Mouse (Mus musculus): ENCODE measurements at regions not wholly inside any gene's neighbourhood (a gene's known extent, or its start where the extent isn't known, plus 50 kb on each side); places are given as distances from the start of the nearest gene placed in this dataset.

DNA sequence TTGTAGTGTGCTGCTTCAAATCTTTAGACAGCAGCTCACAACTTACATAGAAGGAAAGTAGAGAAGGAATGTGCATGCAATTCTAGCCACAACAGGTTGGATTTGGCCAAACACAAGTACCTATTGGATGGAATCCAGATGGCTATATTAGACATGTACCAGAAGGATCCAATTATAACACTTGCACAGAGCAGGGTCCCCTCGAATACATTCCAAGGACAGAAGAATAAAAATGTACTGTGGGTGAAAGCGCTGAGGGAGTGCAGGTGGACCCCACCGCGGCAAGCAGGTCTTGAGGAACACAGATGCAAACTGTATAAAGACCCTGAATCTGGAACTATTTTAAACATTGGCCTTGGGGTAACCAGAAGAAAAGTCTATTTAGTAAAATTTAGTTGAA lies 497.8 kb upstream of the Adgrl2 start:
- no peaks in the 10 kb centered on the region for H3K27me3 ChIP-seq (ENCODE audit: control insufficient read depth, insufficient read depth, low read length)
- WGBS: 88% methylated on average over 4 of the region's 4 CpGs
- no peak for DNase-seq
- no peak overlapping the region for H3K27ac ChIP-seq (ENCODE audit: control insufficient read depth, insufficient read depth, low read length)
- H3K36me3 ChIP-seq (ENCODE audit: control insufficient read depth, insufficient read depth, low read length): no peaks in the 10 kb centered on the region
- no peak overlapping the region for H3K4me3 ChIP-seq (ENCODE audit: control insufficient read depth, insufficient read depth, low read length)
- H3K4me1 ChIP-seq (replicated peaks; ENCODE audit: control insufficient read depth, insufficient read depth, low read length): peaks cover 9% of the 10 kb centered on the region
- no peak for TF ChIP-seq CTCF (IDR thresholded peaks at IDR 0.05; ENCODE audit: borderline replicate concordance, control insufficient read depth, extremely low read depth, insufficient read depth, low read length, poor library complexity)
- TF ChIP-seq POLR2A (IDR thresholded peaks at IDR 0.05; ENCODE audit: control insufficient read depth, extremely low read depth, insufficient read depth, low read length, poor library complexity): no peak

DNA sequence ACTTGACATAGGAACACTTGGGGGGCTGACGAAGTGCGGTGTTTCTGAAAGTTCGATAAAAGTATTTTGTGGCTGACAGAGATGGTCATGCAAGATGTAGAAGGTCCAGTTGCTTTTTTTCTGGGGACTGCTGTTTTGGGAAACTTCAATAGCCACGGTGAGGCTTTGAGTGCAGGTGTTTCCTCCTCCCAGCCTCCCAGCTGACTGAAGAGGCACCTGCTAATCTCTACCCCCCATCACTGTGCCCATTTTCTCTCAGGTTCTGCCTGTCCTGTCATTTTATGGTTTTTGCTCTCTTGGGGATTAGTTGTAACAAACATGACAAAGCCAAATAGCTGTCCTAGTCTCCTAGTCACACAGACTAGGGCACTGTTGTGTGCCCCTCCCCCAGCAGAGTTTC lies 495.1 kb upstream of the Adgrl2 start:
- peaks cover 9% of the 10 kb centered on the region for H3K4me1 ChIP-seq (replicated peaks; ENCODE audit: control insufficient read depth, insufficient read depth, low read length)
- DNase-seq: peak; percentile 9
- TF ChIP-seq CTCF (IDR thresholded peaks at IDR 0.05; ENCODE audit: borderline replicate concordance, control insufficient read depth, extremely low read depth, insufficient read depth, low read length, poor library complexity): no peak
- no peak for TF ChIP-seq POLR2A (IDR thresholded peaks at IDR 0.05; ENCODE audit: control insufficient read depth, extremely low read depth, insufficient read depth, low read length, poor library complexity)
- H3K4me3 ChIP-seq (ENCODE audit: control insufficient read depth, insufficient read depth, low read length): peak overlapping the region; percentile 28; the same call in 1 of the 2 replicates
- 14% methylated on average over 4 of the region's 4 CpGs for WGBS
- H3K27me3 ChIP-seq (ENCODE audit: control insufficient read depth, insufficient read depth, low read length): no peaks in the 10 kb centered on the region
- no peak overlapping the region for H3K27ac ChIP-seq (ENCODE audit: control insufficient read depth, insufficient read depth, low read length)
- no peaks in the 10 kb centered on the region for H3K36me3 ChIP-seq (ENCODE audit: control insufficient read depth, insufficient read depth, low read length)

DNA sequence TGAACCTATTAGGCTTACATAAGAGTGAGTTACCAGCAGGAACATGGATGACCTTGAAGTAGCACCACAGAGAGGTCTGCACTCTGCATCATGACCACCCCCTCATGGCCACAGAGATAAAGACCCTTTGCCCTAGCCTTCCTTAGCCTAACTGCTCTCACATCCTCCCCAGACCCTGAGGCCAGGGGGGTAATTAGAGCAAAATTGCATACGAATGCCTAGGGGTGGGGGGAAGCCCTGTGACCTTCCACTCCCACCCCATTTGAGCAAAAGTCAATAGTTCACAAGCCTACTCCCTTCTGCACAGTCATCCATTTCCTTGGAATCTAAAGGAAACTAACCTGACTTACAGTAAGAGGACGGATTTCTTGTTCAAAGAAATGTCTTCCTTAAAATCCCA lies 494.0 kb upstream of the Adgrl2 start:
- Histone ChIP-seq H3K4me1 (replicated peaks; ENCODE audit: control insufficient read depth, insufficient read depth, low read length) (peaks cover 9% of the 10 kb centered on the region), H3K27me3 (ENCODE audit: control insufficient read depth, insufficient read depth, low read length) (no peaks in the 10 kb centered on the region), H3K27ac (ENCODE audit: control insufficient read depth, insufficient read depth, low read length) (no peak overlapping the region), H3K36me3 (ENCODE audit: control insufficient read depth, insufficient read depth, low read length) (no peaks in the 10 kb centered on the region), H3K4me3 (ENCODE audit: control insufficient read depth, insufficient read depth, low read length) (no peak overlapping the region)
- TF ChIP-seq POLR2A (IDR thresholded peaks at IDR 0.05; ENCODE audit: control insufficient read depth, extremely low read depth, insufficient read depth, low read length, poor library complexity) (no peak), CTCF (IDR thresholded peaks at IDR 0.05; ENCODE audit: borderline replicate concordance, control insufficient read depth, extremely low read depth, insufficient read depth, low read length, poor library complexity) (no peak)
- DNase-seq: no peak
- WGBS: 92% methylated on average over 2 of the region's 2 CpGs

DNA sequence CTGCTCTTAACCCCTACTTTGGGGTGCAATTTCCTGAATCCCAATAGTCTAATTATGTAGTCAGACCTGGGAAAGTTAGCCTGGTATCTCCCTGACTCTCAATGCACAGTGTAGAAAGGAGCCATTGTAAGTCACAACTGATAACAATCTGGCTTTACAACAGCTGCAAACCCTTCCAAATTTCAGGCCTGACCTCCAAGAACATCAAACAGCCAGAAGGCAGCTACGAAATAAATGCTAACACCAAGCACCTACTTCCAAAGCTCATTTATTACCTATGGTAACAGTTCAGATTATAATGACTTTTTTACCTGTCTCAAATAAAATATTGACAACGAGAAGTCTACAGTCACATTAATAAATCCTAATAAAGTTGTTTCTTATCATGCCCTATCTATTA lies 485.8 kb upstream of the Adgrl2 start:
- Histone ChIP-seq H3K27ac (ENCODE audit: control insufficient read depth, insufficient read depth, low read length) (no peak overlapping the region), H3K4me3 (ENCODE audit: control insufficient read depth, insufficient read depth, low read length) (no peak overlapping the region), H3K4me1 (replicated peaks; ENCODE audit: control insufficient read depth, insufficient read depth, low read length) (no peaks in the 10 kb centered on the region), H3K36me3 (ENCODE audit: control insufficient read depth, insufficient read depth, low read length) (no peaks in the 10 kb centered on the region), H3K27me3 (ENCODE audit: control insufficient read depth, insufficient read depth, low read length) (no peaks in the 10 kb centered on the region)
- DNase-seq: no peak
- no peak for TF ChIP-seq POLR2A (IDR thresholded peaks at IDR 0.05; ENCODE audit: control insufficient read depth, extremely low read depth, insufficient read depth, low read length, poor library complexity)
- no peak for TF ChIP-seq CTCF (IDR thresholded peaks at IDR 0.05; ENCODE audit: borderline replicate concordance, control insufficient read depth, extremely low read depth, insufficient read depth, low read length, poor library complexity)
- WGBS: 94% methylated on average over 2 of the region's 2 CpGs

DNA sequence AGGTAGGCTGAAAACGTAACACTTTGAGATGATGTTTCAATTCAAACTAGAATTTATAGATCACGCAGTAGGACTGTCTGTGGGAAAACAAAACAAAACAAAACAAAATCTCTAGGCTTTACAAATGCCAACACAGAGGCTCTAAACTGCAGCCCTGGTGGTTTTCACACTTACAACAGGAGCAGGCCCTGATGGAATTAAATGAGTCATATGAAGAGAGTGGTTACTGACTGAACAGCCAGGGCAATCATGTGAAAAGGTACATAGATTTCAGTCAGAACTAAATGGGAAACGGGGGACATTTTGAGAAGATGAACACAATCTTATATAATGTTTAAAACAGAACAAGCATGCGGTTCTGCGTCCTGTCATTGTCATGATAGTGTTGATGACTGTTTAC lies 476.6 kb upstream of the Adgrl2 start:
- no peaks in the 10 kb centered on the region for H3K36me3 ChIP-seq (ENCODE audit: control insufficient read depth, insufficient read depth, low read length)
- no peak overlapping the region for H3K4me3 ChIP-seq (ENCODE audit: control insufficient read depth, insufficient read depth, low read length)
- no peak for TF ChIP-seq POLR2A (IDR thresholded peaks at IDR 0.05; ENCODE audit: control insufficient read depth, extremely low read depth, insufficient read depth, low read length, poor library complexity)
- TF ChIP-seq CTCF (IDR thresholded peaks at IDR 0.05; ENCODE audit: borderline replicate concordance, control insufficient read depth, extremely low read depth, insufficient read depth, low read length, poor library complexity): no peak
- H3K27ac ChIP-seq (ENCODE audit: control insufficient read depth, insufficient read depth, low read length): no peak overlapping the region
- no peaks in the 10 kb centered on the region; the same call in 1 of the 2 replicates for H3K4me1 ChIP-seq (replicated peaks; ENCODE audit: control insufficient read depth, insufficient read depth, low read length)
- DNase-seq: no peak
- H3K27me3 ChIP-seq (ENCODE audit: control insufficient read depth, insufficient read depth, low read length): no peaks in the 10 kb centered on the region
- 97% methylated on average over 5 of the region's 5 CpGs for whole genome bisulfite sequencing

DNA sequence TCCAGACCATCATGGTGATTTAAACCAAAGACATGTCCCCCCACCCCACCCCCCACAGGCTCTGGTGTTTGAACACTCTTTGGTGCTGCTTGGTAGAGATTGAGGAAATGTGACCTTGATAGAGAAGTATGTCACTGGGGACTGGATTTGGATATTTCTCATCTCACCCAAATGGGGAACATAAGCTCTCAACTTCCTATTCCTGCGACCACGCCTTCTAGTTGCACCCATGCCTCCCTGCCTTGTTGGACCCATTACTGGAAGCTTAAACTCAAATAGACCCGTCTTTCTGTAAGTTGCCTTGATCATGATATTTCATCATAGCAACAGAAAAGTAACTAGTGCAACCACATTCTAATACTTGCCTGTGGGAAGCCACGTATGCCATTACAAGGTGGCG lies 474.2 kb upstream of the Adgrl2 start:
- Histone ChIP-seq H3K27ac (ENCODE audit: control insufficient read depth, insufficient read depth, low read length) (no peak overlapping the region), H3K4me1 (replicated peaks; ENCODE audit: control insufficient read depth, insufficient read depth, low read length) (no peaks in the 10 kb centered on the region; the same call in 1 of the 2 replicates), H3K27me3 (ENCODE audit: control insufficient read depth, insufficient read depth, low read length) (no peaks in the 10 kb centered on the region), H3K36me3 (ENCODE audit: control insufficient read depth, insufficient read depth, low read length) (no peaks in the 10 kb centered on the region), H3K4me3 (ENCODE audit: control insufficient read depth, insufficient read depth, low read length) (no peak overlapping the region)
- no peak for DNase-seq
- 91% methylated on average over 5 of the region's 5 CpGs for WGBS
- TF ChIP-seq CTCF (IDR thresholded peaks at IDR 0.05; ENCODE audit: borderline replicate concordance, control insufficient read depth, extremely low read depth, insufficient read depth, low read length, poor library complexity) (no peak), POLR2A (IDR thresholded peaks at IDR 0.05; ENCODE audit: control insufficient read depth, extremely low read depth, insufficient read depth, low read length, poor library complexity) (no peak)

DNA sequence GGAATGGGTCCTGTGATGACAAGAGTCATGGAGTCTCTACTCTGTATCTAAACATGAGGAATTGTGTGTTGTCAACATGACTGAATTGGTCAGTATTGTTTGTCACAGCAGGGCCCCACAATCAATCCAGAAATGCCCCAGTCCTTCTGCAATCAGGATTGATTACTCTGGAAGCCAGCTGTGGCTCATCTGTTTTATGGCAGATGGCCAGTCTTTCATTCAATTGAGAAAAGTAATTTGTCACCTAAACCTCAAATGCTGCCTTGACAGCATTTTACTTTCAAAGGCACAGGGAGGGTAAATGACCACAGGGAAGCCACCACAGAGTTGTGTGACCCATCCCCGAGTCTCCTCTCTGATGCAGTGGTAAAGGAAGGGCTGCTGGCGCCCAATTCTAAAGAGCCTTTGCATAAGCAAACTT lies 471.8 kb upstream of the Adgrl2 start:
- WGBS: 74% methylated on average over 2 of the region's 2 CpGs
- H3K4me1 ChIP-seq (replicated peaks; ENCODE audit: control insufficient read depth, insufficient read depth, low read length): no peaks in the 10 kb centered on the region; the same call in 1 of the 2 replicates
- no peaks in the 10 kb centered on the region for H3K36me3 ChIP-seq (ENCODE audit: control insufficient read depth, insufficient read depth, low read length)
- no peak overlapping the region for H3K4me3 ChIP-seq (ENCODE audit: control insufficient read depth, insufficient read depth, low read length)
- no peak for DNase-seq
- TF ChIP-seq CTCF (IDR thresholded peaks at IDR 0.05; ENCODE audit: borderline replicate concordance, control insufficient read depth, extremely low read depth, insufficient read depth, low read length, poor library complexity) (no peak), POLR2A (IDR thresholded peaks at IDR 0.05; ENCODE audit: control insufficient read depth, extremely low read depth, insufficient read depth, low read length, poor library complexity) (no peak)
- H3K27ac ChIP-seq (ENCODE audit: control insufficient read depth, insufficient read depth, low read length): no peak overlapping the region
- H3K27me3 ChIP-seq (ENCODE audit: control insufficient read depth, insufficient read depth, low read length): no peaks in the 10 kb centered on the region

Data from thymus, adult 2 months (tissue).